Mouse (Mus musculus): ENCODE measurements around the gene Plcb4.
"Not testable (repeated sequence)": the region's sequence is repeated elsewhere in the genome, so short reads cannot be mapped to it uniquely, and the experiment has no call there.

Gene Plcb4

GRCm38 (mm10) chr2:135955796-135956195, 297.0 kb downstream of the Plcb4 start:
- in situ Hi-C loops (cut with MboI), result no loop called here

GRCm38 (mm10) chr2:135957689-135958088, 298.9 kb downstream of the Plcb4 start:
- in situ Hi-C loops (cut with MboI), result no loop called here

- in situ Hi-C loops (cut with MboI), result no loop called here
Observed at GRCm38 (mm10) chr2:135958453-135958852, 299.6 kb downstream of the Plcb4 start.

- in situ Hi-C loops (cut with MboI), result no loop called here
Observed at GRCm38 (mm10) chr2:135963089-135963488, 304.3 kb downstream of the Plcb4 start.

GRCm38 (mm10) chr2:135966871-135967557, 308.2 kb downstream of the Plcb4 start:
- in situ Hi-C loops (cut with MboI), result no loop called here

GRCm38 (mm10) chr2:135968159-135968558, 309.3 kb downstream of the Plcb4 start:
- in situ Hi-C loops (cut with MboI), result no loop called here

- in situ Hi-C loops (cut with MboI), result no loop called here
Observed at GRCm38 (mm10) chr2:135970902-135971301, 312.1 kb downstream of the Plcb4 start.

GRCm38 (mm10) chr2:135975978-135976377, 317.2 kb downstream of the Plcb4 start:
- in situ Hi-C loops (cut with MboI), result no loop called here

GRCm38 (mm10) chr2:135978790-135979189, 320.0 kb downstream of the Plcb4 start:
- in situ Hi-C loops (cut with MboI), result no loop called here

- in situ Hi-C loops (cut with MboI), result no loop called here
Observed at GRCm38 (mm10) chr2:135980428-135980827, 321.6 kb downstream of the Plcb4 start.

GRCm38 (mm10) chr2:135983972-135984371, 325.2 kb downstream of the Plcb4 start:
- in situ Hi-C loops (cut with MboI), result no loop called here

GRCm38 (mm10) chr2:135985536-135986265, 326.9 kb downstream of the Plcb4 start:
- in situ Hi-C loops (cut with MboI), result no loop called here

GRCm38 (mm10) chr2:135988475-135988874, 329.7 kb downstream of the Plcb4 start:
- in situ Hi-C loops (cut with MboI), result not testable (repeated sequence)

- in situ Hi-C loops (cut with MboI), result not testable (repeated sequence)
Observed at GRCm38 (mm10) chr2:135990686-135991085, 331.9 kb downstream of the Plcb4 start.

GRCm38 (mm10) chr2:135993314-135993713, 334.5 kb downstream of the Plcb4 start:
- in situ Hi-C loops (cut with MboI), result no loop called here

- in situ Hi-C loops (cut with MboI), result no loop called here
Observed at GRCm38 (mm10) chr2:135995196-135995595, 336.4 kb downstream of the Plcb4 start.

GRCm38 (mm10) chr2:135996936-135997335, 338.1 kb downstream of the Plcb4 start:
- in situ Hi-C loops (cut with MboI), result no loop called here

GRCm38 (mm10) chr2:135997361-135998150, 338.7 kb downstream of the Plcb4 start:
- in situ Hi-C loops (cut with MboI), result no loop called here

- in situ Hi-C loops (cut with MboI), result no loop called here
Observed at GRCm38 (mm10) chr2:135998886-135999285, 340.1 kb downstream of the Plcb4 start.

- in situ Hi-C loops (cut with MboI), result no loop called here
Observed at GRCm38 (mm10) chr2:135999361-135999760, 340.6 kb downstream of the Plcb4 start.

- in situ Hi-C loops (cut with MboI), result no loop called here
Observed at GRCm38 (mm10) chr2:136000933-136001332, 342.1 kb downstream of the Plcb4 start.

- in situ Hi-C loops (cut with MboI), result no loop called here
Observed at GRCm38 (mm10) chr2:136002118-136002517, 343.3 kb downstream of the Plcb4 start.

- in situ Hi-C loops (cut with MboI), result no loop called here
Observed at GRCm38 (mm10) chr2:136003836-136004235, 345.0 kb downstream of the Plcb4 start.

All from mature B cell (primary cell).